Mouse (Mus musculus) limb, embryonic 14.5 days (tissue): ENCODE measurements around the gene Plekhg3. TPM values are rescaled to one million over a fixed set of nuclear protein-coding genes. Genes with fewer than 3 reads are reported as not detected.

Experiments used
- ATAC-seq: fragments of 200-750 bp; cut with Nextera tagmentation; 2 replicates; pipeline ENCODE4 v1.8.0; 2017; ENCODE audit warnings: low read depth, moderate number of reproducible peaks, moderate TSS enrichment; ENCODE audit not compliant: low FRiP score
- DNase-seq: peaks from one replicate; pipeline ENCODE4 v3.0.0-alpha.2; 2015; ENCODE audit warnings: low spot score
- H3K27ac ChIP-seq: fragments of 300-500 bp; sonication (generic); replicated peaks from 2 replicates; pipeline ENCODE4 v1.5.1; 2014; ENCODE audit warnings: low read depth, mild to moderate bottlenecking, low read length, moderate library complexity, mixed read lengths
- H3K27me3 ChIP-seq: fragments of 300-500 bp; sonication (generic); 2 replicates; pipeline ENCODE4 v1.6.1; 2014; ENCODE audit warnings: low read length, mixed read lengths; ENCODE audit not compliant: control insufficient read depth, insufficient read depth
- H3K36me3 ChIP-seq: fragments of 300-500 bp; sonication (generic); 2 replicates; pipeline ENCODE4 v1.6.1; 2014; ENCODE audit warnings: mild to moderate bottlenecking, low read length, moderate library complexity, mixed read lengths; ENCODE audit not compliant: control insufficient read depth, insufficient read depth
- H3K4me1 ChIP-seq: fragments of 300-500 bp; sonication (generic); 2 replicates; pipeline ENCODE4 v1.6.1; 2014; ENCODE audit warnings: antibody characterized with exemption, low read length, mixed read lengths; ENCODE audit not compliant: control insufficient read depth, insufficient read depth
- H3K4me2 ChIP-seq: fragments of 300-500 bp; sonication (generic); replicated peaks from 2 replicates; pipeline ENCODE4 v1.6.1; 2014; ENCODE audit warnings: low read depth, mild to moderate bottlenecking, low read length, moderate library complexity; ENCODE audit not compliant: severe bottlenecking
- H3K4me3 ChIP-seq: fragments of 300-500 bp; sonication (generic); replicated peaks from 2 replicates; pipeline ENCODE4 v1.5.1; 2014; ENCODE audit warnings: low read length
- H3K9ac ChIP-seq: fragments of 300-500 bp; sonication (generic); 2 replicates; pipeline ENCODE4 v1.6.1; 2014; ENCODE audit warnings: mild to moderate bottlenecking, low read depth, low read length, moderate library complexity; ENCODE audit not compliant: severe bottlenecking
- H3K9me3 ChIP-seq: fragments of 300-500 bp; sonication (generic); 2 replicates; pipeline ENCODE4 v1.6.1; 2016; ENCODE audit warnings: low read length; ENCODE audit not compliant: control insufficient read depth
- POLR2A ChIP-seq: fragments of 200-500 bp; IDR thresholded peaks from 2 replicates; pipeline ENCODE4 v1.8.0; 2012; ENCODE audit warnings: inconsistent platforms, mild to moderate bottlenecking, moderate library complexity, borderline replicate concordance; ENCODE audit not compliant: insufficient read depth, insufficient read length; ENCODE audit errors: extremely low read depth
- WGBS: fragments of 180-500 bp; shearing (Covaris S2); extraction: QIAGEN DNeasy Blood & Tissue Kit; methylation state at CpG from one replicate; pipeline ENCODE4 v1.1.7; 2014; 5-methylcytosine and 5-hydroxymethylcytosine counted together
- polyA plus RNA-seq, 2 experiments: library from polyadenylated mRNA; depleted of rRNA in 1 of 2; stranded (reverse) in 1 of 2; unstranded in 1 of 2; fragments of >200 nt; fragmentation: Nextera tagmentation in 1 of 2; extraction: Ambion mirVana in 1 of 2; gene quantifications; 2 replicates each; pipeline versions ENCODE4 v1.2.1 to v1.2.3; 2012 to 2014

Gene Plekhg3
- polyA plus RNA-seq, 2 experiments, result 5.6 to 22.7 TPM

GRCm38 (mm10) chr12:76576061-76576460, 45.4 kb downstream of the Plekhg3 start:
- no peaks in the 10 kb centered on the region for H3K9me3 ChIP-seq
- peaks cover 51% of the 10 kb centered on the region for H3K36me3 ChIP-seq
- no peak for TF ChIP-seq POLR2A
- no peaks in the 10 kb centered on the region for H3K27me3 ChIP-seq
- no peak for ATAC-seq
- no peak overlapping the region for H3K4me2 ChIP-seq
- no peak overlapping the region for H3K27ac ChIP-seq
- no peak overlapping the region for H3K4me3 ChIP-seq
- H3K4me1 ChIP-seq, result no peaks in the 10 kb centered on the region
- DNase-seq, result no peak
- no peak overlapping the region for H3K9ac ChIP-seq
- WGBS, result 94% methylated on average over 9 of the region's 9 CpGs

GRCm38 (mm10) chr12:76576806-76577205, 46.1 kb downstream of the Plekhg3 start:
- 94% methylated on average over 8 of the region's 8 CpGs for WGBS
- no peak overlapping the region for H3K4me3 ChIP-seq
- no peak overlapping the region for H3K27ac ChIP-seq
- H3K4me1 ChIP-seq, result no peaks in the 10 kb centered on the region
- TF ChIP-seq POLR2A, result no peak
- H3K36me3 ChIP-seq, result peaks cover 51% of the 10 kb centered on the region
- no peak overlapping the region for H3K4me2 ChIP-seq
- no peak overlapping the region for H3K9ac ChIP-seq
- H3K9me3 ChIP-seq, result no peaks in the 10 kb centered on the region
- H3K27me3 ChIP-seq, result no peaks in the 10 kb centered on the region
- ATAC-seq (no peak), DNase-seq (no peak)

- DNase-seq, result no peak
- Histone ChIP-seq H3K27ac (no peak overlapping the region), H3K4me1 (peaks cover 4% of the 10 kb centered on the region), H3K4me2 (no peak overlapping the region), H3K4me3 (no peak overlapping the region), H3K36me3 (peaks cover 51% of the 10 kb centered on the region), H3K9me3 (no peaks in the 10 kb centered on the region), H3K9ac (no peak overlapping the region), H3K27me3 (no peaks in the 10 kb centered on the region)
- no peak for TF ChIP-seq POLR2A
- no peak for ATAC-seq
- 94% methylated on average over 16 of the region's 16 CpGs for WGBS
Observed at GRCm38 (mm10) chr12:76577858-76578257, 47.2 kb downstream of the Plekhg3 start.

GRCm38 (mm10) chr12:76578465-76578864, 47.8 kb downstream of the Plekhg3 start:
- H3K9me3 ChIP-seq, result no peaks in the 10 kb centered on the region
- no peak overlapping the region for H3K9ac ChIP-seq
- no peak for ATAC-seq
- no peak for DNase-seq
- H3K4me2 ChIP-seq, result no peak overlapping the region
- peaks cover 47% of the 10 kb centered on the region for H3K36me3 ChIP-seq
- H3K27ac ChIP-seq, result no peak overlapping the region
- no peak for TF ChIP-seq POLR2A
- H3K4me3 ChIP-seq, result no peak overlapping the region
- no peaks in the 10 kb centered on the region for H3K27me3 ChIP-seq
- 86% methylated on average over 2 of the region's 2 CpGs for WGBS
- H3K4me1 ChIP-seq, result peaks cover 8% of the 10 kb centered on the region

GRCm38 (mm10) chr12:76579806-76580205, 49.1 kb downstream of the Plekhg3 start:
- Histone ChIP-seq H3K4me1 (peaks cover 8% of the 10 kb centered on the region), H3K9ac (no peak overlapping the region), H3K4me2 (no peak overlapping the region), H3K27ac (no peak overlapping the region), H3K4me3 (no peak overlapping the region), H3K36me3 (peaks cover 38% of the 10 kb centered on the region), H3K9me3 (no peaks in the 10 kb centered on the region), H3K27me3 (no peaks in the 10 kb centered on the region)
- DNase-seq (no peak), ATAC-seq (no peak)
- 94% methylated on average over 1 of the region's 1 CpGs for WGBS
- no peak for TF ChIP-seq POLR2A

GRCm38 (mm10) chr12:76582139-76582538, 51.4 kb downstream of the Plekhg3 start:
- H3K4me1 ChIP-seq, result peaks cover 8% of the 10 kb centered on the region
- H3K36me3 ChIP-seq, result peaks cover 19% of the 10 kb centered on the region
- no peak for DNase-seq
- H3K27ac ChIP-seq, result no peak overlapping the region
- no peak overlapping the region for H3K4me2 ChIP-seq
- no peak overlapping the region for H3K4me3 ChIP-seq
- no peaks in the 10 kb centered on the region for H3K27me3 ChIP-seq
- no peaks in the 10 kb centered on the region for H3K9me3 ChIP-seq
- no peak for ATAC-seq
- no peak overlapping the region for H3K9ac ChIP-seq
- TF ChIP-seq POLR2A, result no peak
- 74% methylated on average over 3 of the region's 3 CpGs for WGBS
